In genomic region chr5:107166659-107167370, GRCm38 (mm10) we compare ENCODE assay signal across 8 mouse cellular contexts.
DNase-seq lines count a peak whose midpoint lies in the region; ATAC-seq and TF ChIP-seq lines count a peak whose summit lies in the region.

No protein-coding gene starts in this region.

- peaks cover 8% of the 10 kb centered on the region for H3K4me1 ChIP-seq in forebrain, postnatal 0 days (ENCODE audit: insufficient read depth)
- peaks cover 11% of the 10 kb centered on the region for H3K4me1 ChIP-seq in forebrain, embryonic 14.5 days (ENCODE audit: control insufficient read depth, insufficient read depth, low read length)
- peaks cover 43% of the 10 kb centered on the region for H3K4me1 ChIP-seq in heart, embryonic 15.5 days (replicated peaks)
- peaks cover 9% of the 10 kb centered on the region; the same call in 1 of the 2 replicates for H3K4me1 ChIP-seq in liver, embryonic 15.5 days (replicated peaks)

- no peaks in the 10 kb centered on the region for H3K9me3 ChIP-seq in forebrain, postnatal 0 days (ENCODE audit: low read length)
- no peaks in the 10 kb centered on the region for H3K9me3 ChIP-seq in forebrain, embryonic 14.5 days (replicated peaks; ENCODE audit: control insufficient read depth, low read length)
- no peaks in the 10 kb centered on the region for H3K9me3 ChIP-seq in heart, embryonic 15.5 days (replicated peaks)
- no peaks in the 10 kb centered on the region for H3K9me3 ChIP-seq in liver, embryonic 15.5 days (replicated peaks)

- H3K4me3 ChIP-seq in forebrain, postnatal 0 days (ENCODE audit: low read depth, low read length) = no peak overlapping the region
- no peak overlapping the region for H3K4me3 ChIP-seq in forebrain, embryonic 14.5 days (ENCODE audit: low read depth, low read length)
- peak overlapping the region; percentile 16; the same call in 1 of the 2 replicates for H3K4me3 ChIP-seq in heart, embryonic 15.5 days
- no peak overlapping the region for H3K4me3 ChIP-seq in liver, embryonic 15.5 days (replicated peaks)

- no peaks in the 10 kb centered on the region; the same call in 1 of the 2 replicates for H3K27me3 ChIP-seq in forebrain, postnatal 0 days (ENCODE audit: insufficient read depth, low read length)
- peaks cover 14% of the 10 kb centered on the region; the same call in 1 of the 2 replicates for H3K27me3 ChIP-seq in forebrain, embryonic 14.5 days (replicated peaks; ENCODE audit: control insufficient read depth, insufficient read depth, low read length)
- H3K27me3 ChIP-seq in heart, embryonic 15.5 days = no peaks in the 10 kb centered on the region
- no peaks in the 10 kb centered on the region for H3K27me3 ChIP-seq in liver, embryonic 15.5 days

- ATAC-seq in forebrain, postnatal 0 days = no peak
- no peak for ATAC-seq in forebrain, embryonic 14.5 days
- ATAC-seq in heart, embryonic 15.5 days (replicated peaks; ENCODE audit: insufficient number of reproducible peaks, insufficient read depth, low FRiP score, low read depth) = peak; percentile 50; the same call in 1 of the 2 replicates
- no peak for ATAC-seq in liver, embryonic 15.5 days (ENCODE audit: insufficient read depth)
- ATAC-seq in megakaryocyte, adult 5-6 weeks (ENCODE audit: poor library complexity, severe bottlenecking) = no peak

- WGBS in forebrain, postnatal 0 days = 61% methylated on average over 11 of the region's 11 CpGs
- WGBS in forebrain, embryonic 14.5 days = 69% methylated on average over 11 of the region's 11 CpGs
- WGBS in heart, embryonic 15.5 days = 33% methylated on average over 11 of the region's 11 CpGs
- WGBS in liver, embryonic 15.5 days (ENCODE audit: insufficient replicate concordance) = 47% methylated on average over 11 of the region's 11 CpGs

- DNase-seq in forebrain, postnatal 0 days = no peak
- no peak for DNase-seq in forebrain, embryonic 14.5 days (ENCODE audit: low spot score)
- DNase-seq in adipocyte (ENCODE audit: low spot score) = peak; percentile 88
- no peak for DNase-seq in cerebellum, postnatal 4 days (ENCODE audit: low spot score in 2 of 2)
- DNase-seq in right cerebral cortex, postnatal 10 days (ENCODE audit: low spot score in 2 of 2) = no peak

- H3K4me2 ChIP-seq in forebrain, postnatal 0 days (ENCODE audit: low read depth) = peak overlapping the region; percentile 37; the same call in 1 of the 2 replicates
- H3K4me2 ChIP-seq in forebrain, embryonic 14.5 days (ENCODE audit: low read length) = no peak overlapping the region
- H3K4me2 ChIP-seq in heart, embryonic 15.5 days = peak overlapping the region; percentile 58
- no peak overlapping the region for H3K4me2 ChIP-seq in liver, embryonic 15.5 days

- no peak for TF ChIP-seq CTCF in forebrain, postnatal 0 days (IDR thresholded peaks at IDR 0.05; ENCODE audit: low read depth)

- H3K36me3 ChIP-seq in forebrain, postnatal 0 days (ENCODE audit: insufficient read depth) = no peaks in the 10 kb centered on the region
- H3K36me3 ChIP-seq in forebrain, embryonic 14.5 days (ENCODE audit: control insufficient read depth, insufficient read depth, low read length) = no peaks in the 10 kb centered on the region
- H3K36me3 ChIP-seq in heart, embryonic 15.5 days = no peaks in the 10 kb centered on the region
- no peaks in the 10 kb centered on the region for H3K36me3 ChIP-seq in liver, embryonic 15.5 days (replicated peaks)

- H3K27ac ChIP-seq in forebrain, postnatal 0 days (ENCODE audit: low read depth, low read length) = no peak overlapping the region
- H3K27ac ChIP-seq in forebrain, embryonic 14.5 days (ENCODE audit: low read depth, low read length) = no peak overlapping the region
- H3K27ac ChIP-seq in heart, embryonic 15.5 days = peak overlapping the region; percentile 84
- peak overlapping the region; percentile 24; the same call in 1 of the 2 replicates for H3K27ac ChIP-seq in liver, embryonic 15.5 days (replicated peaks)

- H3K9ac ChIP-seq in forebrain, postnatal 0 days = no peak overlapping the region
- H3K9ac ChIP-seq in forebrain, embryonic 14.5 days (ENCODE audit: low read length) = no peak overlapping the region
- H3K9ac ChIP-seq in heart, embryonic 15.5 days = no peak overlapping the region
- no peak overlapping the region for H3K9ac ChIP-seq in liver, embryonic 15.5 days

Comparison
In these comparisons a context has a peak if more than half of its experiments do, and no peak if none do; other contexts are left out.
1. H3K4me2 ChIP-seq: peak in forebrain, postnatal 0 days (single experiment) and heart, embryonic 15.5 days (single experiment); none in forebrain, embryonic 14.5 days (single experiment) and liver, embryonic 15.5 days (single experiment).
2. H3K27ac ChIP-seq: peak in heart, embryonic 15.5 days (single experiment) and liver, embryonic 15.5 days (single experiment); none in forebrain, postnatal 0 days (single experiment) and forebrain, embryonic 14.5 days (single experiment).